ENCODE assay signal across 21 mouse cellular contexts in the genomic region with DNA sequence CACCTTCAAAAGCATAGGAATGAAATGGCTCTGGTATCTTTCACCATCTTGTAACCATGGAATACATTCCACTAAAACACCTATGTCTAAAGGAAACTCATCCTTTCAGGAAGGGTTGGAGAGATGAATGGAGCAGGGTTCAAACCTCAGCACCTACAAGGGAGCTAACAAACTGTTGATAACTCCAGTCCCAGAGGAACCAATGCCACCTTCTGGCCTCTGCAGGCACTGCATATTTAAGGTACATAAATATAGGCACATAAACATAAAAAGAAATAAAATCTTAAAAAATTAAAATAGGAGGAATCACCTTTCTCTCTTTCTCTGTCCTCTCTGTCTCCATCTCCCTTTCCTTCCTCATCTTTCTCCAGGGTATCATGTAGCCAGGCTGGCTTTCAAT.
A peak's percentile ranks its signal among the peaks of the same experiment; 100 is the strongest.
DNase-seq lines count a peak whose midpoint lies in the region; ATAC-seq and TF ChIP-seq lines count a peak whose summit lies in the region.
"Had no signal": no experiment of that assay in that cellular context is flagged by ENCODE, and none has a peak within 500 bp of the region (broad histone marks: within the 10 kb centered on the region; RNA-seq: fewer than 3 reads in every experiment).

No protein-coding gene starts in this region.

- no peak for ATAC-seq in CD4-positive, CD25-positive, alpha-beta regulatory T cell, adult 4 months
- no peak for ATAC-seq in Patski
- ATAC-seq in forebrain, embryonic 15.5 days (replicated peaks), result no peak
- ATAC-seq: forebrain, postnatal 0 days; inflammation-experienced regulatory T-cells, adult 6 months had no signal

- POLR2A ChIA-PET in Patski (lab: Charles Lee), result no interaction called here

- no peak overlapping the region for H3K9ac ChIP-seq in forebrain, embryonic 15.5 days (replicated peaks)
- H3K9ac ChIP-seq: forebrain, postnatal 0 days; limb, embryonic 12.5 days; liver, embryonic 15.5 days; midbrain, embryonic 12.5 days had no signal

- H3K4me2 ChIP-seq in forebrain, embryonic 15.5 days (replicated peaks), result no peak overlapping the region
- H3K4me2 ChIP-seq: heart, embryonic 11.5 days; limb, embryonic 12.5 days; liver, embryonic 15.5 days; midbrain, embryonic 12.5 days had no signal

- peak; percentile 42 for DNase-seq in CD4-positive, CD25-positive, alpha-beta regulatory T cell, adult 2 months (ENCODE audit: low read depth, low spot score)
- DNase-seq in left cerebral cortex, adult 2 months (ENCODE audit: extremely low spot score in 1 of 2, low spot score in 2 of 2), result no peak
- DNase-seq in left cerebral cortex, adult 8-10 months (ENCODE audit: low spot score in 2 of 2), result no peak
- no peak for DNase-seq in Patski (ENCODE audit: low read depth, low spot score)
- peak; percentile 69 for DNase-seq in thymus, postnatal 14 days
- no peak for DNase-seq in cerebellum, adult 11-12 months
- DNase-seq: cerebellum, postnatal 36 days; forebrain, postnatal 0 days; gastrocnemius, postnatal 10 days; heart, postnatal 36 days; kidney, postnatal 25 days; lung, postnatal 36 days; spleen, adult 18-20 months had no signal

- no peak overlapping the region for H3K4me3 ChIP-seq in left cerebral cortex, adult 2 months
- no peak overlapping the region for H3K4me3 ChIP-seq in forebrain, embryonic 15.5 days
- H3K4me3 ChIP-seq: limb, embryonic 12.5 days; liver, embryonic 15.5 days; midbrain, embryonic 12.5 days had no signal

- H3K27me3 ChIP-seq in Patski, result no peaks in the 10 kb centered on the region
- H3K27me3 ChIP-seq in forebrain, embryonic 15.5 days, result no peaks in the 10 kb centered on the region
- H3K27me3 ChIP-seq: limb, embryonic 12.5 days; liver, embryonic 15.5 days; midbrain, embryonic 12.5 days had no signal

- in situ Hi-C loops in Patski (cut with MboI; ENCODE audit: low pct_unique_long_range_greater_than_20kb), result no loop called here

- peaks cover 15% of the 10 kb centered on the region for H3K4me1 ChIP-seq in forebrain, embryonic 15.5 days
- H3K4me1 ChIP-seq: liver, embryonic 15.5 days had no signal

- no peaks in the 10 kb centered on the region for H3K9me3 ChIP-seq in forebrain, embryonic 15.5 days
- H3K9me3 ChIP-seq: G1E; limb, embryonic 12.5 days; liver, embryonic 15.5 days; midbrain, embryonic 12.5 days had no signal

- no peaks in the 10 kb centered on the region for H3K36me3 ChIP-seq in forebrain, embryonic 15.5 days
- H3K36me3 ChIP-seq: G1E; limb, embryonic 12.5 days; liver, embryonic 15.5 days; midbrain, embryonic 12.5 days had no signal

- no peak overlapping the region for H3K27ac ChIP-seq in left cerebral cortex, adult 2 months
- H3K27ac ChIP-seq in forebrain, embryonic 15.5 days (replicated peaks), result no peak overlapping the region
- H3K27ac ChIP-seq: limb, embryonic 12.5 days; liver, embryonic 15.5 days; midbrain, embryonic 12.5 days had no signal

- intact Hi-C loops in left cerebral cortex, adult 2 months (cut with DNase I), result no loop called here

- CTCF ChIA-PET in Patski (lab: Charles Lee), result no interaction called here

- peak; percentile 5; the same call in 1 of the 2 replicates for TF ChIP-seq CTCF in left cerebral cortex, adult 2 months (IDR thresholded peaks at IDR 0.05)
- peak; percentile 46 for TF ChIP-seq CTCF in Patski (IDR thresholded peaks at IDR 0.05)

Comparison
In these comparisons a context has a peak if more than half of its experiments do, and no peak if none do; other contexts are left out.
1. DNase-seq: peak in CD4-positive, CD25-positive, alpha-beta regulatory T cell, adult 2 months (single experiment) and thymus, postnatal 14 days (single experiment); none in left cerebral cortex, adult 2 months (0 of 2), left cerebral cortex, adult 8-10 months (0 of 2), Patski (single experiment) and cerebellum, adult 11-12 months (single experiment).